Mouse (Mus musculus) kidney, adult 2 months (tissue): ENCODE data around the gene Ptpra.

Experiments used
- CTCF ChIP-seq: fragments of 200-500 bp; conservative IDR thresholded peaks from 2 replicates; pipeline ENCODE4 v1.5.1; 2011; ENCODE audit warnings: low read depth, mild to moderate bottlenecking, control low read depth, low read length, moderate library complexity, mixed read lengths; ENCODE audit not compliant: insufficient read depth, insufficient read length
- POLR2A ChIP-seq: fragments of 200-500 bp; IDR thresholded peaks from one replicate; pipeline ENCODE4 v1.6.1; 2011; ENCODE audit warnings: low read depth, low read length, control low read depth

- TF ChIP-seq CTCF (no peak), POLR2A (no peak)
Measured at GRCm38 (mm10) chr2:130577021-130577420, 126.9 kb downstream of the Ptpra start.
